In the genomic region with DNA sequence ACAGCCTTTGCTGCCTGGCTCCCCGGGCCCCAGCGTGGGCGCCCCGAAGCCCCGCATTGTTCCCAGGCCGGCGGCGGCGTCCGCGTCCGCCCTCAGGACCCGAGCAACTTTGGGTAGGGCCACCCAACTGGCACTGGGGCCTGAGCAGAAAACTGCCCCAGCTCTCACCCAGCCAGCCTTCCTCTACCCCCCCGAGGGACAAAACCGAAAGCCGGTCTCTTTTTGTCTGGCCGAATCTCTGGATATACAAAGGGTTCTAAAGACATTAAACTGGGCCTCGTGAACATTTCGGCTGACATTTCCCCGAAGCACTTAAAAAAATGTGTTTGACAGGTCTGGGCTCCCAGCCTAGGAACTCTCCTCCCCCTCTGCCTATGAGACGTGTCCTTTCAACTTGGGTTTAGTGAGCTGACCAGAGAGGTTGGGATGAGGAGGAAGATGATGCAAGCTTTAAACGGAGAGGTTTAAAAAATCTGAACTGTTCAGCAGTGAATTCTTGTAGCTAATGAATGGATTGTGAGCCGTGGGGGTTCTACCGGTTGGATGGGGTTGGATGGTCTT, we compare ENCODE assay signal across 9 mouse cellular contexts. TPM values are rescaled to one million over a fixed set of nuclear protein-coding genes. Genes with fewer than 3 reads are reported as not detected.
DNase-seq lines count a peak whose midpoint lies in the region; ATAC-seq and TF ChIP-seq lines count a peak whose summit lies in the region.
"Had no signal": no experiment of that assay in that cellular context is flagged by ENCODE, and none has a peak within 500 bp of the region (broad histone marks: within the 10 kb centered on the region; RNA-seq: fewer than 3 reads in every experiment).

No protein-coding gene starts in this region.

- H3K9me3 ChIP-seq in forebrain, embryonic 10.5 days = no peaks in the 10 kb centered on the region
- H3K9me3 ChIP-seq in hindbrain, embryonic 10.5 days = no peaks in the 10 kb centered on the region
- H3K9me3 ChIP-seq in limb, embryonic 14.5 days (ENCODE audit: control insufficient read depth, low read length) = no peaks in the 10 kb centered on the region
- H3K9me3 ChIP-seq in midbrain, embryonic 15.5 days = no peaks in the 10 kb centered on the region

- TF ChIP-seq POLR2A in limb, embryonic 14.5 days (IDR thresholded peaks at IDR 0.05; ENCODE audit: borderline replicate concordance, extremely low read depth, insufficient read depth, insufficient read length) = no peak

- peak overlapping the region; percentile 92 for H3K4me3 ChIP-seq in forebrain, embryonic 10.5 days
- H3K4me3 ChIP-seq in hindbrain, embryonic 10.5 days = peak overlapping the region; percentile 94
- H3K4me3 ChIP-seq in limb, embryonic 14.5 days (replicated peaks; ENCODE audit: low read length) = peak overlapping the region; percentile 94
- peak overlapping the region; percentile 55 for H3K4me3 ChIP-seq in midbrain, embryonic 15.5 days

- peak overlapping the region; percentile 98 for H3K27ac ChIP-seq in forebrain, embryonic 10.5 days
- peak overlapping the region; percentile 100 for H3K27ac ChIP-seq in hindbrain, embryonic 10.5 days
- H3K27ac ChIP-seq in limb, embryonic 14.5 days (replicated peaks; ENCODE audit: low read depth, low read length) = peak overlapping the region; percentile 98
- H3K27ac ChIP-seq in midbrain, embryonic 15.5 days = peak overlapping the region; percentile 93

- peaks cover 9% of the 10 kb centered on the region for H3K36me3 ChIP-seq in forebrain, embryonic 10.5 days (replicated peaks)
- H3K36me3 ChIP-seq in hindbrain, embryonic 10.5 days = no peaks in the 10 kb centered on the region
- H3K36me3 ChIP-seq in limb, embryonic 14.5 days (ENCODE audit: control insufficient read depth, insufficient read depth, low read length) = no peaks in the 10 kb centered on the region
- no peaks in the 10 kb centered on the region for H3K36me3 ChIP-seq in midbrain, embryonic 15.5 days (replicated peaks)

- peak overlapping the region; percentile 99 for H3K9ac ChIP-seq in limb, embryonic 14.5 days (ENCODE audit: low read depth, low read length, severe bottlenecking)
- H3K9ac ChIP-seq in midbrain, embryonic 15.5 days = peak overlapping the region; percentile 84

- no peak for ATAC-seq in limb, embryonic 14.5 days (ENCODE audit: low FRiP score, low read depth)
- ATAC-seq in midbrain, embryonic 15.5 days (replicated peaks) = peak; percentile 40; the same call in 1 of the 2 replicates

- peaks cover 21% of the 10 kb centered on the region for H3K27me3 ChIP-seq in forebrain, embryonic 10.5 days (ENCODE audit: poor library complexity, severe bottlenecking)
- peaks cover 16% of the 10 kb centered on the region for H3K27me3 ChIP-seq in hindbrain, embryonic 10.5 days (ENCODE audit: insufficient read depth, poor library complexity, severe bottlenecking)
- H3K27me3 ChIP-seq in limb, embryonic 14.5 days (ENCODE audit: control insufficient read depth, insufficient read depth, low read length) = no peaks in the 10 kb centered on the region
- H3K27me3 ChIP-seq in midbrain, embryonic 15.5 days (replicated peaks) = peaks cover 14% of the 10 kb centered on the region

- DNase-seq in spleen, postnatal 36 days (ENCODE audit: low spot score in 2 of 2) = peak; percentile 3 to 18
- DNase-seq in spleen, postnatal 10 days (ENCODE audit: low spot score in 2 of 2) = no peak
- peak; percentile 55 for DNase-seq in adrenal gland, adult 8-10 months
- DNase-seq in forebrain, embryonic 10.5 days (ENCODE audit: extremely low spot score, low spot score) = peak; percentile 57
- peak; percentile 64 for DNase-seq in hindbrain, embryonic 10.5 days (ENCODE audit: low spot score)
- DNase-seq in limb, embryonic 14.5 days (ENCODE audit: low spot score) = peak; percentile 40
- DNase-seq in thymus, postnatal 4 days = no peak

- peak overlapping the region; percentile 70 for H3K4me2 ChIP-seq in limb, embryonic 14.5 days (replicated peaks; ENCODE audit: low read depth, low read length, severe bottlenecking)
- peak overlapping the region; percentile 73 for H3K4me2 ChIP-seq in midbrain, embryonic 15.5 days

- H3K4me1 ChIP-seq in forebrain, embryonic 10.5 days = peaks cover 32% of the 10 kb centered on the region
- peaks cover 32% of the 10 kb centered on the region for H3K4me1 ChIP-seq in hindbrain, embryonic 10.5 days (replicated peaks)
- peaks cover 41% of the 10 kb centered on the region for H3K4me1 ChIP-seq in limb, embryonic 14.5 days (ENCODE audit: control insufficient read depth, insufficient read depth, low read length)
- H3K4me1 ChIP-seq in midbrain, embryonic 15.5 days = peaks cover 39% of the 10 kb centered on the region

- under 1% methylated on average over 24 of the region's 24 CpGs for WGBS in forebrain, embryonic 10.5 days
- under 1% methylated on average over 24 of the region's 24 CpGs for WGBS in hindbrain, embryonic 10.5 days
- under 1% methylated on average over 24 of the region's 24 CpGs for WGBS in limb, embryonic 14.5 days
- under 1% methylated on average over 24 of the region's 24 CpGs for WGBS in midbrain, embryonic 15.5 days

RNA-seq across cellular contexts. Expression of gene Mettl9, which starts 1.0 kb away (rescaled TPM):
- 100 to 1,000 TPM; 104 to 126 (median 113) TPM for total RNA-seq in adrenal gland, adult 8-10 months (2022)
- 184 and 188 TPM in 2 replicates for polyA plus RNA-seq in forebrain, embryonic 10.5 days (2016; fragmentation: Nextera tagmentation; extraction: Ambion mirVana)
- 199 and 215 TPM in 2 replicates for polyA plus RNA-seq in hindbrain, embryonic 10.5 days (2016; fragmentation: Nextera tagmentation; extraction: Ambion mirVana)
- 91.6 and 94.8 TPM in 2 replicates for polyA plus RNA-seq in limb, embryonic 14.5 days (2012; rRNA removed)
- polyA plus RNA-seq in limb, embryonic 14.5 days (2014; fragmentation: Nextera tagmentation; extraction: Ambion mirVana) = 188 and 197 TPM in 2 replicates
- 184 and 186 TPM in 2 replicates for polyA plus RNA-seq in midbrain, embryonic 15.5 days (2015; fragmentation: Nextera tagmentation; extraction: Ambion mirVana)

RNA-seq across cellular contexts. Expression of gene Igsf6, which starts 39.1 kb away (rescaled TPM):
- total RNA-seq in adrenal gland, adult 8-10 months (2022) = 1 to 10 TPM; 2.0 to 4.3 (median 3.8) TPM
- polyA plus RNA-seq in forebrain, embryonic 10.5 days (2016; fragmentation: Nextera tagmentation; extraction: Ambion mirVana) = 0.81 and 1.1 TPM in 2 replicates
- polyA plus RNA-seq in hindbrain, embryonic 10.5 days (2016; fragmentation: Nextera tagmentation; extraction: Ambion mirVana) = 1.3 and 1.5 TPM in 2 replicates
- 0.87 and 0.97 TPM in 2 replicates for polyA plus RNA-seq in limb, embryonic 14.5 days (2012; rRNA removed)
- 1.9 and 2.2 TPM in 2 replicates for polyA plus RNA-seq in limb, embryonic 14.5 days (2014; fragmentation: Nextera tagmentation; extraction: Ambion mirVana)
- 1.1 and 1.3 TPM in 2 replicates for polyA plus RNA-seq in midbrain, embryonic 15.5 days (2015; fragmentation: Nextera tagmentation; extraction: Ambion mirVana)

RNA-seq across cellular contexts. Expression of gene Otoa, which starts 46.2 kb away (rescaled TPM):
- total RNA-seq in adrenal gland, adult 8-10 months (2022) = 1 to 10 TPM in 2 of 4 experiments, under 1 TPM in 2; 0.58 to 1.3 (median 1.0) TPM
- polyA plus RNA-seq in forebrain, embryonic 10.5 days (2016; fragmentation: Nextera tagmentation; extraction: Ambion mirVana) = 0.14 TPM in 2 replicates
- polyA plus RNA-seq in hindbrain, embryonic 10.5 days (2016; fragmentation: Nextera tagmentation; extraction: Ambion mirVana) = 0.10 and 0.65 TPM in 2 replicates
- polyA plus RNA-seq in limb, embryonic 14.5 days (2012; rRNA removed) = 0.48 and 0.53 TPM in 2 replicates
- 0.15 and 0.28 TPM in 2 replicates for polyA plus RNA-seq in limb, embryonic 14.5 days (2014; fragmentation: Nextera tagmentation; extraction: Ambion mirVana)
- polyA plus RNA-seq in midbrain, embryonic 15.5 days (2015; fragmentation: Nextera tagmentation; extraction: Ambion mirVana) = 0.09 and 0.35 TPM in 2 replicates

RNA-seq across cellular contexts. Expression of gene Mfsd13b, which starts 52.9 kb away (rescaled TPM):
- under 1 TPM in 2 of 4 experiments, not detected in 2; 0.15 to 0.49 TPM for total RNA-seq in adrenal gland, adult 8-10 months (2022)
- 0.37 and 0.68 TPM in 2 replicates for polyA plus RNA-seq in forebrain, embryonic 10.5 days (2016; fragmentation: Nextera tagmentation; extraction: Ambion mirVana)
- 0.37 and 0.42 TPM in 2 replicates for polyA plus RNA-seq in hindbrain, embryonic 10.5 days (2016; fragmentation: Nextera tagmentation; extraction: Ambion mirVana)
- polyA plus RNA-seq in limb, embryonic 14.5 days (2012; rRNA removed) = 0.26 and 0.55 TPM in 2 replicates
- polyA plus RNA-seq in limb, embryonic 14.5 days (2014; fragmentation: Nextera tagmentation; extraction: Ambion mirVana) = 0.36 TPM in 1 of 2 replicates, not detected in the other
- polyA plus RNA-seq in midbrain, embryonic 15.5 days (2015; fragmentation: Nextera tagmentation; extraction: Ambion mirVana) = 0.18 and 0.49 TPM in 2 replicates
- total RNA-seq: gastrocnemius, postnatal 36 days had no signal

RNA-seq across cellular contexts. Expression of gene Cdr2, which starts 53.1 kb away (rescaled TPM):
- total RNA-seq in adrenal gland, adult 8-10 months (2022) = 10 to 100 TPM in 1 of 4 experiments, 1 to 10 TPM in 3; 4.9 to 13.0 (median 7.0) TPM
- polyA plus RNA-seq in forebrain, embryonic 10.5 days (2016; fragmentation: Nextera tagmentation; extraction: Ambion mirVana) = 12.9 TPM in 2 replicates
- polyA plus RNA-seq in hindbrain, embryonic 10.5 days (2016; fragmentation: Nextera tagmentation; extraction: Ambion mirVana) = 14.2 and 14.7 TPM in 2 replicates
- polyA plus RNA-seq in limb, embryonic 14.5 days (2012; rRNA removed) = 28.9 and 36.2 TPM in 2 replicates
- polyA plus RNA-seq in limb, embryonic 14.5 days (2014; fragmentation: Nextera tagmentation; extraction: Ambion mirVana) = 17.0 and 19.4 TPM in 2 replicates
- polyA plus RNA-seq in midbrain, embryonic 15.5 days (2015; fragmentation: Nextera tagmentation; extraction: Ambion mirVana) = 14.7 and 15.0 TPM in 2 replicates

Comparison
In these comparisons a context has a peak if more than half of its experiments do, and no peak if none do; other contexts are left out.
1. DNase-seq: peak in spleen, postnatal 36 days (2 of 2), adrenal gland, adult 8-10 months (single experiment), forebrain, embryonic 10.5 days (single experiment), hindbrain, embryonic 10.5 days (single experiment) and limb, embryonic 14.5 days (single experiment); none in spleen, postnatal 10 days (0 of 2) and thymus, postnatal 4 days (single experiment).
2. Peak in every context shown above with its lines, with median percentiles within 50 percentile points of each other: H3K27ac ChIP-seq and H3K4me3 ChIP-seq.